16 mouse cellular contexts compared by ENCODE assay signal in the genomic region with DNA sequence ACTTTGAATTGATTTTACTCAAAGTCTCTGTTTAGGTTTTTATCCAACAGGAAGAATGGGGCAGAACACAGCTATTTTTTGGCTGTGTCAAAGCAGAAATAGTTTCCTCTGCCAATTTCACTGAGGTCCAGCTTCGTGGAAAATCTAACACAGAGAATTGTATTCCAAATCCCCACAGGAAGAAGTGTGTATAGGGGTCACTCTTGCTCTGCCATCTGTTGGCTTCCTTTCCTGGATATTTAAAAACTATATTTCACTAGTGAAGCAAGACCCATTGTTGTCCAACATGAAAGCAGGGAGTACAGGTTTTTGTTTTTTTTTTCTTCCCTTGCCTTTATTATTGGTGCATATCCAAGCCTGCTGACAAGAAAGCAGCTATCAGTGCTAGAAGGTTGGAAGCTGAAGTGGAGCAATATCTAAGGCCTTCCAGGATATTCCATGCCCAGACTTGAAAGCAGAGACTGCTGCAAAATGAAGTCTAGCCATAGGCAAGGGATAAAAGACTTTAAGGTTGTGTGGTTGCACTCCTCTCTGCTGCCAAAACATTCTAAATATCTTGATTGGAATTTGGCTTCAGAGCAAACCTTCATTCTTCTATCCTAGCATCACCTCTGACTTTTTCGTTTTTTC.
DNase-seq lines count a peak whose midpoint lies in the region; TF ChIP-seq lines count a peak whose summit lies in the region.
"Had no signal": no experiment of that assay in that cellular context is flagged by ENCODE, and none has a peak within 500 bp of the region (broad histone marks: within the 10 kb centered on the region; RNA-seq: fewer than 3 reads in every experiment).

No protein-coding gene starts in this region.

- H3K27ac ChIP-seq in heart, embryonic 10.5 days, result no peak overlapping the region
- peak overlapping the region; percentile 74; the same call in 1 of the 2 replicates for H3K27ac ChIP-seq in cerebellum, adult 2 months (ENCODE audit: insufficient read depth, low read length)
- peak overlapping the region; percentile 65 for H3K27ac ChIP-seq in embryonic fibroblast, embryonic 13.5 days (ENCODE audit: insufficient read depth, low read length)
- H3K27ac ChIP-seq: embryonic facial prominence, embryonic 12.5 days; forebrain, embryonic 10.5 days; hindbrain, embryonic 13.5 days; limb, embryonic 15.5 days; neural tube, embryonic 12.5 days had no signal

- no peak overlapping the region for H3K4me3 ChIP-seq in heart, embryonic 10.5 days
- H3K4me3 ChIP-seq in cerebellum, adult 2 months (replicated peaks; ENCODE audit: insufficient read depth, low read depth, low read length), result no peak overlapping the region
- H3K4me3 ChIP-seq in embryonic fibroblast, embryonic 13.5 days (ENCODE audit: insufficient read depth, low read length), result no peak overlapping the region
- H3K4me3 ChIP-seq: embryonic facial prominence, embryonic 12.5 days; forebrain, embryonic 10.5 days; heart, embryonic 12.5 days; hindbrain, embryonic 13.5 days; limb, embryonic 15.5 days; neural tube, embryonic 12.5 days had no signal

- H3K27me3 ChIP-seq in heart, embryonic 10.5 days (ENCODE audit: insufficient read depth, poor library complexity, severe bottlenecking), result no peaks in the 10 kb centered on the region
- no peaks in the 10 kb centered on the region for H3K27me3 ChIP-seq in cerebellum, adult 2 months (ENCODE audit: control insufficient read depth, insufficient read depth, low read length)
- H3K27me3 ChIP-seq: embryonic facial prominence, embryonic 12.5 days; heart, embryonic 12.5 days; hindbrain, embryonic 13.5 days; limb, embryonic 15.5 days; neural tube, embryonic 12.5 days had no signal

- H3K9me3 ChIP-seq in heart, embryonic 10.5 days, result no peaks in the 10 kb centered on the region
- H3K9me3 ChIP-seq: embryonic facial prominence, embryonic 12.5 days; forebrain, embryonic 10.5 days; heart, embryonic 12.5 days; hindbrain, embryonic 13.5 days; limb, embryonic 15.5 days; neural tube, embryonic 12.5 days had no signal

- DNase-seq in heart, postnatal 10 days, result peak; percentile 1 to 6
- no peak for DNase-seq in heart, embryonic 10.5 days (ENCODE audit: low spot score)
- DNase-seq in cerebellum, adult 11 months, result peak; percentile 34
- peak; percentile 31 to 87 for DNase-seq in cerebellum, adult 2 months
- no peak for DNase-seq in thymus, postnatal 4 days
- no peak for DNase-seq in retina, embryonic 14.5 days (ENCODE audit: low spot score)
- DNase-seq: gastrocnemius, postnatal 14 days; lung, postnatal 36 days; right cerebral cortex, postnatal 14 days had no signal

- H3K4me1 ChIP-seq in heart, embryonic 10.5 days, result no peaks in the 10 kb centered on the region
- H3K4me1 ChIP-seq in cerebellum, adult 2 months (ENCODE audit: control insufficient read depth, insufficient read depth, low read length), result peaks cover 17% of the 10 kb centered on the region; the same call in 1 of the 2 replicates
- peaks cover 6% of the 10 kb centered on the region; the same call in 1 of the 2 replicates for H3K4me1 ChIP-seq in embryonic fibroblast, embryonic 13.5 days (ENCODE audit: control insufficient read depth, insufficient read depth, low read length)
- H3K4me1 ChIP-seq: embryonic facial prominence, embryonic 12.5 days; forebrain, embryonic 10.5 days; hindbrain, embryonic 13.5 days; limb, embryonic 15.5 days; neural tube, embryonic 12.5 days had no signal

- TF ChIP-seq POLR2A in cerebellum, adult 2 months (IDR thresholded peaks at IDR 0.05; ENCODE audit: borderline replicate concordance, insufficient read depth, low read length), result no peak
- no peak for TF ChIP-seq POLR2A in embryonic fibroblast, embryonic 13.5 days (IDR thresholded peaks at IDR 0.05; ENCODE audit: low read depth, low read length)

- WGBS in heart, embryonic 10.5 days, result 57% methylated on average over 2 of the region's 2 CpGs
- 28% methylated on average over 2 of the region's 2 CpGs for WGBS in cerebellum, adult 2 months

- TF ChIP-seq CTCF in cerebellum, adult 2 months (IDR thresholded peaks at IDR 0.05; ENCODE audit: borderline replicate concordance, insufficient read depth, low read depth, low read length), result no peak
- no peak for TF ChIP-seq CTCF in embryonic fibroblast, embryonic 13.5 days (IDR thresholded peaks at IDR 0.05; ENCODE audit: borderline replicate concordance, insufficient read depth, low read length)

- intact Hi-C loops in heart, postnatal 10 days (cut with DNase I), result no loop called here

- H3K36me3 ChIP-seq in heart, embryonic 10.5 days, result no peaks in the 10 kb centered on the region
- H3K36me3 ChIP-seq: embryonic facial prominence, embryonic 12.5 days; forebrain, embryonic 10.5 days; heart, embryonic 12.5 days; hindbrain, embryonic 13.5 days; limb, embryonic 15.5 days; neural tube, embryonic 12.5 days had no signal

Comparison
In these comparisons a context has a peak if more than half of its experiments do, and no peak if none do; other contexts are left out.
1. DNase-seq: peak in heart, postnatal 10 days (2 of 2), cerebellum, adult 11 months (single experiment) and cerebellum, adult 2 months (2 of 2); none in heart, embryonic 10.5 days (single experiment), thymus, postnatal 4 days (single experiment) and retina, embryonic 14.5 days (single experiment).